Mouse (Mus musculus) midbrain, embryonic 10.5 days (tissue): ENCODE data around the gene Gm11541. TPM values are rescaled to one million over a fixed set of nuclear protein-coding genes. Genes with fewer than 3 reads are reported as not detected.
"Not testable (repeated sequence)": the region's sequence is repeated elsewhere in the genome, so short reads cannot be mapped to it uniquely, and the experiment has no call there.

ENCODE experiments used
- DNase-seq: peaks from one replicate; pipeline ENCODE4 v3.0.0-alpha.2; 2017; ENCODE audit warnings: low spot score
- H3K27ac ChIP-seq: fragments of 300-500 bp; sonication (generic); replicated peaks from 2 replicates; pipeline ENCODE4 v1.5.1; 2016; ENCODE audit warnings: mild to moderate bottlenecking
- H3K27me3 ChIP-seq: fragments of 300-500 bp; sonication (generic); 2 replicates; pipeline ENCODE4 v1.6.1; 2016; ENCODE audit warnings: low read depth, mild to moderate bottlenecking; ENCODE audit not compliant: poor library complexity, severe bottlenecking
- H3K36me3 ChIP-seq: fragments of 300-500 bp; sonication (generic); 2 replicates; pipeline ENCODE4 v1.6.1; 2016; ENCODE audit warnings: mild to moderate bottlenecking, moderate library complexity
- H3K4me1 ChIP-seq: fragments of 300-500 bp; sonication (generic); 2 replicates; pipeline ENCODE4 v1.6.1; 2016
- H3K4me3 ChIP-seq: fragments of 300-500 bp; sonication (generic); 2 replicates; pipeline ENCODE4 v1.5.1; 2016; ENCODE audit warnings: mild to moderate bottlenecking, moderate library complexity
- H3K9me3 ChIP-seq: fragments of 300-500 bp; sonication (generic); replicated peaks from 2 replicates; pipeline ENCODE4 v1.6.1; 2016; ENCODE audit warnings: mild to moderate bottlenecking
- WGBS: fragments of 180-500 bp; shearing (Covaris S2); methylation state at CpG from one replicate; pipeline ENCODE4 v1.1.7; 2016; 5-methylcytosine and 5-hydroxymethylcytosine counted together
- polyA plus RNA-seq: library from polyadenylated mRNA; unstranded; fragments of >200 nt; fragmentation: Nextera tagmentation; extraction: Ambion mirVana; gene quantifications from 2 replicates; pipeline ENCODE4 v1.2.1, GENCODE M21; 2016

Gm11541 gene
- polyA plus RNA-seq, 1 experiment from 2014 or later, result not detected

- no peaks in the 10 kb centered on the region for H3K36me3 ChIP-seq
- 0 out of 2 replicates have a peak, but pooled peaks cover 5% of the 10 kb centered on the region for H3K27me3 ChIP-seq
- peak overlapping the region; percentile 49 for H3K27ac ChIP-seq
- H3K4me1 ChIP-seq, result peaks cover 24% of the 10 kb centered on the region
- 46% methylated on average over 11 of the region's 11 CpGs for WGBS
- DNase-seq, result peak; percentile 16
- H3K4me3 ChIP-seq, result 0 out of 2 replicates have a peak overlapping the region, but pooled peaks have one; percentile 3
- H3K9me3 ChIP-seq, result no peaks in the 10 kb centered on the region
Observed at GRCm38 (mm10) chr11:94717239-94717638, 12.9 kb upstream of the Gm11541 start.

DNA sequence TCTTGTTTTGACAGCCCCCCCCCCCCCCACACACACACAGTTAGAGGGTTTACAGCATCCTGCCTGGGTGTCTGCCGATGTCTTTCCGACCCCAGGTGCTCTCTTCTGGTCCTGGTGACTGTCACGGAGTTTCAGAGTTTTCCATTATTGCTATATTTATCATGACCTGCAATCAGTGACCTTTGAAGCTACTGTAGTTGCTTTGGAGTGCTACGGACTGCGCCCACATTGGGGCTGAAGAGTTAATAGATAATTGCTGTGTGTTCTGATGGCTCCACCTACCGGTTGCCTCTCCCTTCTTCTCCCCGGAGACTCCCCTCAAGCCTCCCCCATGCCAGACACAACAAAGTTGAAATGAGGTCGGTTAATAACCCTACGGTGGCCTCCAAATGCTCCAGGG, 12.5 kb upstream of the Gm11541 start:
- H3K27ac ChIP-seq, result peak overlapping the region; percentile 49
- no peaks in the 10 kb centered on the region for H3K36me3 ChIP-seq
- 0 out of 2 replicates have a peak, but pooled peaks cover 5% of the 10 kb centered on the region for H3K27me3 ChIP-seq
- 19% methylated on average over 9 of the region's 9 CpGs for WGBS
- H3K4me1 ChIP-seq, result peaks cover 24% of the 10 kb centered on the region
- DNase-seq, result peak; percentile 36
- H3K9me3 ChIP-seq, result no peaks in the 10 kb centered on the region
- H3K4me3 ChIP-seq, result 0 out of 2 replicates have a peak overlapping the region, but pooled peaks have one; percentile 3

DNA sequence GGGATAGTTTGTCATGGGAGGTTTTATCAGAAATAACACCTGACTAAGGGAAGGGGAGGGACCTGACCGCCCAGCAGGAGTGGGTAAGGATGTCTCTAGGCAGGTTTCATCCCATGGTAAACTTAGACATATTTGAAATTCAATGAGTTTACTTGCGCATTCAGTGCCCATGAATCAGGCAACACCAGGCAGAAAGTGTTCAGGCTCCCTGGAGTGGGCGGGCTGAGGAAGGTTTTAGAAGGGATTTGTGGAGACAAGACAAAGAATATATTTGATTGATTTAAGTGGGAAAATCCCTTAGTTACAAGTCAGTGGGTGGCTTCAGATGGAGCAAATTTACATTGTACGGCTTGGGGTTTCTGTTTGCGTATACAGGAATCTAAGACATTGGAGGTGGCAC, 11.3 kb upstream of the Gm11541 start:
- Histone ChIP-seq H3K27ac (no peak overlapping the region), H3K4me1 (peaks cover 24% of the 10 kb centered on the region), H3K4me3 (no peak overlapping the region), H3K36me3 (no peaks in the 10 kb centered on the region), H3K9me3 (no peaks in the 10 kb centered on the region), H3K27me3 (0 out of 2 replicates have a peak, but pooled peaks cover 5% of the 10 kb centered on the region)
- no peak for DNase-seq
- 76% methylated on average over 5 of the region's 5 CpGs for WGBS

- no peaks in the 10 kb centered on the region for H3K9me3 ChIP-seq
- no peaks in the 10 kb centered on the region for H3K36me3 ChIP-seq
- H3K4me3 ChIP-seq, result no peak overlapping the region
- 0 out of 2 replicates have a peak, but pooled peaks cover 5% of the 10 kb centered on the region for H3K27me3 ChIP-seq
- no peak overlapping the region for H3K27ac ChIP-seq
- no peak for DNase-seq
- 63% methylated on average over 11 of the region's 11 CpGs for WGBS
- peaks cover 24% of the 10 kb centered on the region for H3K4me1 ChIP-seq
Observed at GRCm38 (mm10) chr11:94713246-94713860, 9.1 kb upstream of the Gm11541 start.

DNA sequence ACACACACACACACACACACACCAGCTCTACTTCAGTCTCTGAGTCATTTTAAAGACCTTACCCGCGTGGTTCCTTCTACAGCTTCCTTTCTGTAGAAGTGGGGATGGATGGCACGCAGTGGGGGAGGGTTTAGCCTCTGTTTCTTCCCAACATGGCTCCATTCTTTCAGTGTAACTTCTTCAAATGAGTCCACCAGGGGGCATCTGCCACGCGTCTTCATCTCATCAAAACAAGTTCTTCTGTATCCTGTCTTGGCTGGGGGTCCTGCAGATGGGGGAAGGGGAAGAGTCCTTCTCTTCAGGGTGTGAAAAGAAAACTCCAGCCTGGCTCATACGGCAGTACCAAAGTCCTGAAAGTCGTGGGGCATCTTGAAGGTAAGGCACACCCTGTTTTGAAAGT, 279 bp downstream of the Gm11541 start:
- 41% methylated on average over 7 of the region's 7 CpGs for WGBS
- Histone ChIP-seq H3K36me3 (no peaks in the 10 kb centered on the region), H3K4me3 (no peak overlapping the region)

DNA sequence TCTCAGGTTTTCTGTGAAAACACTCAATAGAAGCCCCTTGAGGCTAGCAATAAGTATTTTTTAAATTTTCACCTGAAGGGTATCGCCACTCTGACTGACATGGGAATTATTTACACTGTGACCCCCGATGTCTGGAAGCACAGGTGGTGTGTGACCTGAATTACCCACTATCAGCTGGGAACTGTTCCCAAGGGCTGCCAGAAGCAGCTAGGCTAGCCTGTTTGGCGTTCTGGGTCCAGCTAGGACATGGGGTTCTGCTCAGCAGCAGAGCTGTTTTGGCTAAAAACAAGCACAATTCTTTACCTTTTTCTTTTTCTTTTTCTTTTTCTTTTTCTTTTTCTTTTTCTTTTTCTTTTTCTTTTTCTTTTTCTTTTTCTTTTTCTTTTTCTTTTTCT, 2.1 kb downstream of the Gm11541 start:
- 74% methylated on average over 3 of the region's 3 CpGs for WGBS
- H3K27ac ChIP-seq, result no peak overlapping the region
- H3K36me3 ChIP-seq, result no peaks in the 10 kb centered on the region
- H3K4me3 ChIP-seq, result no peak overlapping the region
- no peaks in the 10 kb centered on the region for H3K9me3 ChIP-seq
- no peak for DNase-seq
- peaks cover 21% of the 10 kb centered on the region for H3K4me1 ChIP-seq
- H3K27me3 ChIP-seq, result no peaks in the 10 kb centered on the region

More for the DNA sequence above, 279 bp downstream of the Gm11541 start:
- peaks cover 14% of the 10 kb centered on the region for H3K4me1 ChIP-seq
- DNase-seq, result no peak
- H3K9me3 ChIP-seq, result no peaks in the 10 kb centered on the region
- no peaks in the 10 kb centered on the region for H3K27me3 ChIP-seq
- no peak overlapping the region for H3K27ac ChIP-seq

DNA sequence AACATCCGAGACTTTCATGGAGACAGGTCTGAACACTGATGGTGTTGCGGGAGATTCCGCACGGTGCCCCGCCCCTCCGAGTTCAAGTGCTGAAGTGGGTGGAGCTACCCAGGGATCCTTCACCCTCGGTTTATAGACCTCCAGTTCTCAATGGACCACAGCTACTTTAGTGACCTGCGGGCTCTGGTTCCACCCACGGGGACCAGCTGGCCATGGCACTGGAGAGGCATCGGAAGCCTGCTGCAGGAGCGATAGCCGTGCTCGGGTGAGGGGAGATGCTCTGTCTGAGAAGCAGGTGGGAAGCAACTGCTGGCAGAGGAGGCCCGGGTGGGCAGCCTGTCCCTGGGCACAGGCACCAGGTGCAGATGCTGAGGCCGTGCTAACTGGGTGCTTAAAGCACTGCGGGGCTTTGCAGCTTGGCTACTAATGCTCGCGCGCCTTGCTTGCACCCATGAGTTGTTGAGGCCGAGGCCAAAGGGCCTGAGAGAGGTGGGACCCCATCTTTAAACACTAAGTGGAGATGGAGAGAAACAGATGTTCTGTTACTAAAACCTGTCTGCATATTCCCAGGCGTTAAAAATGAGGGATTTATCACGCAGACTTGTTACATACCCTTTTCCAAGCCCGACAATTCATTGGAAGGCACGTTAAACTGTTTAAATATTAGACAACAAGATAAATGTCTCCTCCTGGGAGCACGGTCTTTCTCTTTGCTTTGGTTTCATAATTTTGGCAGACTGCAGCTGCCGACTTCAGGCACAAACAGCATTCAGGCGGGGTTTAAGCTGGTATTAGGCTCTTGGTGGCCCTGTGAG, 2.7 kb downstream of the Gm11541 start:
- Histone ChIP-seq H3K4me3 (no peak overlapping the region), H3K36me3 (no peaks in the 10 kb centered on the region), H3K27me3 (no peaks in the 10 kb centered on the region), H3K9me3 (no peaks in the 10 kb centered on the region), H3K4me1 (peaks cover 21% of the 10 kb centered on the region), H3K27ac (0 out of 2 replicates have a peak overlapping the region, but pooled peaks have one; percentile 25)
- no peak for DNase-seq
- WGBS, result 72% methylated on average over 27 of the region's 27 CpGs

- WGBS, result 98% methylated on average over 3 of the region's 3 CpGs
- no peak overlapping the region for H3K27ac ChIP-seq
- no peak overlapping the region for H3K4me3 ChIP-seq
- H3K4me1 ChIP-seq, result peaks cover 21% of the 10 kb centered on the region
- no peaks in the 10 kb centered on the region for H3K27me3 ChIP-seq
- no peaks in the 10 kb centered on the region for H3K9me3 ChIP-seq
- H3K36me3 ChIP-seq, result no peaks in the 10 kb centered on the region
- DNase-seq, result no peak
Observed at GRCm38 (mm10) chr11:94699399-94699798, 4.9 kb downstream of the Gm11541 start.

GRCm38 (mm10) chr11:94697703-94698464, 6.4 kb downstream of the Gm11541 start:
- H3K9me3 ChIP-seq, result no peaks in the 10 kb centered on the region
- no peaks in the 10 kb centered on the region for H3K36me3 ChIP-seq
- H3K27me3 ChIP-seq, result no peaks in the 10 kb centered on the region
- WGBS, result 49% methylated on average over 13 of the region's 13 CpGs
- H3K4me3 ChIP-seq, result no peak overlapping the region
- no peak for DNase-seq
- peaks cover 17% of the 10 kb centered on the region for H3K4me1 ChIP-seq
- H3K27ac ChIP-seq, result no peak overlapping the region; the same call in 1 of the 2 replicates

DNA sequence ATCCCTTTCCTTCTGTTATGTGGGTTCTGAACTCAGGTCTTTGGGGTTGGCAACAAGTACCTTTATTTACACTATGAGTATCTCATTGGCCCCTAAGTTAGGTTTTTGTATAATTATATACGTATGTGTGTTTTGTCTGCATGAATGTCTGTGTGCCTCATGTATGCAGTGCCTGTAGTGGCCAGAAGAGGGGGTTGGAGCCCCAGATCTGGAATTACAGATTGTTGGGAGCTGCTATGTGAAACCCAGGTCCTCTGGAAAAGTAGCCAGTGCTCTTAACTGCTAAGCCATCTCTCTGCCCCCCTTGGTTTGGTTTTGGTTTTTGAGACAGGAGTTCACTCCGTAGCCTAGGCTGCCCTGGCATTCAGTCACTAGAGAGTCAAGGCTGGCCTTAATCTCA, 7.2 kb downstream of the Gm11541 start:
- DNase-seq, result no peak
- WGBS, result 91% methylated on average over 2 of the region's 2 CpGs
- H3K9me3 ChIP-seq, result no peaks in the 10 kb centered on the region

GRCm38 (mm10) chr11:94695508-94695907, 8.8 kb downstream of the Gm11541 start:
- Histone ChIP-seq H3K9me3 (no peaks in the 10 kb centered on the region), H3K4me1 (peaks cover 7% of the 10 kb centered on the region; the same call in 1 of the 2 replicates), H3K4me3 (no peak overlapping the region), H3K27ac (no peak overlapping the region), H3K27me3 (no peaks in the 10 kb centered on the region), H3K36me3 (no peaks in the 10 kb centered on the region)
- no peak for DNase-seq
- 88% methylated on average over 6 of the region's 6 CpGs for WGBS

More for the DNA sequence above, 7.2 kb downstream of the Gm11541 start:
- Histone ChIP-seq H3K4me3 (no peak overlapping the region), H3K27me3 (no peaks in the 10 kb centered on the region), H3K27ac (no peak overlapping the region), H3K4me1 (peaks cover 17% of the 10 kb centered on the region), H3K36me3 (no peaks in the 10 kb centered on the region)

DNA sequence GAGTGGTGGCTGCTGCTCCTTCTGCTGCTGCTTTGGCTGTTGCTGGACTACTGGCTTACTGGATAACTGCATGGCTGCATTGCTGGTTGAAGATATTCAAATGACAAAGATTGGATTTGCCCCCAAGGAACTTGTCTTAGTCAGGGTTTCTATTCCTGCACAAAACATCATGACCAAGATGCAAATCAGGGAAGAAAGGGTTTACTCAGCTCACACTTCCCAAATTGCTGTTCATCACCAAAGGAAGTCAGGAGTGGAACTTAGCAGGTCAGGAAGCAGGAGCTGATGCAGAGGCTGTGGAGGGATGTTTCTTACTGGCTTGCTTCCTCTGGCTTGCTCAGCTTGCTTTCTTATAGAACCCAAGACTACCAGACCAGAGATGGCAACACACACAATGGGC, 11.8 kb downstream of the Gm11541 start:
- H3K4me1 ChIP-seq, H3K36me3 ChIP-seq, H3K9me3 ChIP-seq, H3K27me3 ChIP-seq, H3K27ac ChIP-seq, DNase-seq, H3K4me3 ChIP-seq: not testable (repeated sequence)
